Mouse (Mus musculus): ENCODE measurements around the gene Nat8.
"Not testable (repeated sequence)": the region's sequence is repeated elsewhere in the genome, so short reads cannot be mapped to it uniquely, and the experiment has no call there.

The Nat8 gene

GRCm38 (mm10) chr6:85836827-85837226, 4.9 kb upstream of the Nat8 start:
- in situ Hi-C loops (cut with MboI; ENCODE audit: unreplicated experiment in 2 of 2): not testable (repeated sequence)

- in situ Hi-C loops (cut with MboI; ENCODE audit: unreplicated experiment in 2 of 2): not testable (repeated sequence)
Observed at GRCm38 (mm10) chr6:85836098-85836497, 4.2 kb upstream of the Nat8 start.

- in situ Hi-C loops (cut with MboI; ENCODE audit: unreplicated experiment in 2 of 2): not testable (repeated sequence)
Observed at GRCm38 (mm10) chr6:85835104-85835503, 3.2 kb upstream of the Nat8 start.

- in situ Hi-C loops (cut with MboI; ENCODE audit: unreplicated experiment in 2 of 2): not testable (repeated sequence)
Observed at GRCm38 (mm10) chr6:85834504-85835100, 2.7 kb upstream of the Nat8 start.

- in situ Hi-C loops (cut with MboI; ENCODE audit: unreplicated experiment in 2 of 2): loop anchor here in 1 of 2 experiments (10.0 kb wide), 1 partner anchor 175 kb away; no protein-coding TSS in a partner anchor
Observed at GRCm38 (mm10) chr6:85829462-85829861, 2.4 kb downstream of the Nat8 start.

GRCm38 (mm10) chr6:85825886-85826285, 6.0 kb downstream of the Nat8 start:
- in situ Hi-C loops (cut with MboI; ENCODE audit: unreplicated experiment in 2 of 2): loop anchor here in 1 of 2 experiments (10.0 kb wide), 1 partner anchor 179 kb away; no protein-coding TSS in a partner anchor

- in situ Hi-C loops (cut with MboI; ENCODE audit: unreplicated experiment in 2 of 2): loop anchor here in 1 of 2 experiments (10.0 kb wide), 1 partner anchor 181 kb away; no protein-coding TSS in a partner anchor
Observed at GRCm38 (mm10) chr6:85823382-85824090, 8.3 kb downstream of the Nat8 start.

GRCm38 (mm10) chr6:85822286-85822685, 9.6 kb downstream of the Nat8 start:
- in situ Hi-C loops (cut with MboI; ENCODE audit: unreplicated experiment in 2 of 2): loop anchor here in 1 of 2 experiments (10.0 kb wide), 1 partner anchor 183 kb away; no protein-coding TSS in a partner anchor

- in situ Hi-C loops (cut with MboI; ENCODE audit: unreplicated experiment in 2 of 2): loop anchor here in 1 of 2 experiments (10.0 kb wide), 1 partner anchor 184 kb away; no protein-coding TSS in a partner anchor
Observed at GRCm38 (mm10) chr6:85820837-85821236, 11.0 kb downstream of the Nat8 start, which contains the start of the genes Nat8f6 and Nat8f5. Gene Nat8f6, minus strand, starts transcription at chr6:85820954. Gene Nat8f5, minus strand, starts transcription at chr6:85820972.

GRCm38 (mm10) chr6:85818338-85818737, 13.5 kb downstream of the Nat8 start:
- in situ Hi-C loops (cut with MboI; ENCODE audit: unreplicated experiment in 2 of 2): no loop called here

GRCm38 (mm10) chr6:85813339-85813738, 18.5 kb downstream of the Nat8 start:
- in situ Hi-C loops (cut with MboI; ENCODE audit: unreplicated experiment in 2 of 2): no loop called here

GRCm38 (mm10) chr6:85810942-85811537, 20.8 kb downstream of the Nat8 start:
- in situ Hi-C loops (cut with MboI; ENCODE audit: unreplicated experiment in 2 of 2): not testable (repeated sequence)

- in situ Hi-C loops (cut with MboI; ENCODE audit: unreplicated experiment in 2 of 2): not testable (repeated sequence)
Observed at GRCm38 (mm10) chr6:85810514-85810913, 21.4 kb downstream of the Nat8 start.

GRCm38 (mm10) chr6:85809784-85810183, 22.1 kb downstream of the Nat8 start:
- in situ Hi-C loops (cut with MboI; ENCODE audit: unreplicated experiment in 2 of 2): not testable (repeated sequence)

- in situ Hi-C loops (cut with MboI; ENCODE audit: unreplicated experiment in 2 of 2): not testable (repeated sequence)
Observed at GRCm38 (mm10) chr6:85803180-85803579, 28.7 kb downstream of the Nat8 start.

All from v-Abl transformed pro-B cells (cell line).